Mouse (Mus musculus): ENCODE data around the gene 2010003K11Rik.

Gene 2010003K11Rik

DNA sequence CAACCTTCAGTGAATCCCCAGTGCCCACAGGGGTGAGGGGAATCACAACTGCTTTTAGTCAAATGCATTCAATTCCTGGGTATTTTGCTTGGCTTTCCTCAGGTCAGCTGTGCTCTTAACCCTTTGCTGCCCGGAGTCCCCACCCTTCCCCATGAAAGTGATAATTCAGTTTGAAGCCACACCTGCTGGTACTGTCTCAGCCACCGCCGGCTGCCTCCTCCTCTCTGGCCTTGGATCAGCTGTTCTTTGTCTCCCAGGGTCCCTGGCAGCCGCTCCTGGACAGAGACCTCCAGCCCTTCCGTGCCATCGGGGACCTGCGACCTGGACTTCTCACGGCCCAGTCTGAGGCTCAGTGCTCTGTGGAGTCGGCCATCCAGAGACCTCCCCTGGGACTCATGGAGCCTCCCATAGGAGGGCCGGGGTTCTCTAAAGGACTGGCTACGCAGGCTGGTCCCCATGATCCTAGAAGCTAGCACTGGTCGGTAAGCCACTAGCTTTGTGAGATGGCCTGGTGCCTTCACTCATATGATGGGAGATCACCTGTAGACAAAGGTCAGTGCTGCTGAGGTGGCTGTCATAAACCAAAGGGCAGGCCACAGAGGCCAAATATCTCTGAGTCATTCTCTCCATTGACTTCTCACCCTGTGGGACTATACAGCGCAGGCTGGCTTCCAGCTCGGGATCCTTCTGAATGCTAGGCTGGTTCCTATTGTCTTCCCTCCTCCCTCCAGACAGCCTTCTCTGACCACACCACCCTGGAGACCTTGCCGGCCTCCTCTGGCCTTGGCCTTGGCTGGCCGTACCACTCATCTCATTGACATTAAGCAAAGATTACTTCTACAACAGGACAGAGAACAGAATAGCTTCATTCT, at the start of gene 2010003K11Rik:
TSS of gene 2010003K11Rik (minus strand) at position 522 of the 872 bp plus-strand sequence.
- DNase-seq, result no peak

- DNase-seq, result no peak
Measured at GRCm38 (mm10) chr19:4547801-4548200, 49.4 kb upstream of the 2010003K11Rik start.

DNA sequence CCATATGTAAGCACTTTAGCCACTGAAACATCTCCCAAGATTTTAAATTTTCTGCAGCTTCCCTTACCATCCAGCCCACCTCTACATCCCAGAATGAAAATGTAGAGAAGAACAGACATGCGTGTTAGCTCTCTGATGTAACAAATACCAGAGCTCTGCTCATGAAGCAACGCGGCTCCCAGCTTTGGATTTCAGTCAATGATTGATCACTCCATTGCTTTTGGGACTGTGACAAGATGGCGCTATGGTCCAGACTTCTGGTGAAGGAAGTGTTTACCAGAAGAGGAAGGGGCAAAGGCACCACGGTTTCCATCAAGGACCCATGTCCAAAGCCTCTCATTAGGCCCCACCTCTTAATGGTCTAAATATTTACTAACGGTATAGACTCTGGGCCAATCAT, 47.5 kb upstream of the 2010003K11Rik start:
- no peak for DNase-seq

- DNase-seq, result no peak
Measured at GRCm38 (mm10) chr19:4545091-4545490, 46.7 kb upstream of the 2010003K11Rik start.

DNA sequence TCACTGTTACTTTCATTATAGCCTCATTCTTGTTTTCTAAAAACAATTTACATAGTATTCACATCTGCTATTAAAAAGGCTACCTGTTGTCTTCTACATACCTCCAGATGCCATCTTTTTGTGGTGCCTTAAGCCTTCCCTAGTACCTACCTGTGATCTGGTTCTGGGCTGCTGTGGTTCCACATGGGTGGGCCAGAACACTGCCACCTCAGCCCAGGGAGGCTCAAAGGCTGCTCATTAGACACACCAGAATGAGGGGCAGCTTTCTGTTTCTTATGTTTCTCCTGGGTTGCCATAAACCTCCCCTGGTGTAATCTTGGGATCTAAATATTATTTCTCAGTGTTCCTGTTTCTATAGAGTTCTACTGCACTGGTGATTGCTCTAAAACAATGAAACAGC, 43.7 kb upstream of the 2010003K11Rik start:
- DNase-seq, result no peak

DNA sequence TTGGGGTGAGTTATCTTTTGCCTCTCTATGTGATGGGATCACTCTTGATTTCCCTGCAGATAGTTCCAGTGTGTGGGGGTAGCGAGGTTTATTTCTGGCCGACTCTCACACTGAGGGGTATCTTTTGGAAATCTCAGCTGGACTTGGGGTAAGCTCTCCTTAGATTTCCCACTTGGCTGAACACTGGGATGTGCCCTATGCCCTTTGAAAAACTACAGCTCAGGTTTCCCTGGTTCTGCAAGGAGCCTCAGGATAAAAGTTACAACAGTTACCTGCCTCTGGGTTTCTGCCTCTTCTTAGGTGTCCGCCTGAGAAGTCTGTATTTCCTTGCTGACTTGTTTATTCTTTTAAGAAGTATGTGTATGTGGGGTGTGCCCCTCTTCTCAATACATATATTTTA, 42.6 kb upstream of the 2010003K11Rik start:
- DNase-seq, result no peak

- DNase-seq, result no peak
Measured at GRCm38 (mm10) chr19:4540263-4540662, 41.9 kb upstream of the 2010003K11Rik start.

GRCm38 (mm10) chr19:4536606-4537005, 38.2 kb upstream of the 2010003K11Rik start:
- DNase-seq, result no peak

- no peak for DNase-seq
Measured at GRCm38 (mm10) chr19:4535922-4536321, 37.5 kb upstream of the 2010003K11Rik start.

DNA sequence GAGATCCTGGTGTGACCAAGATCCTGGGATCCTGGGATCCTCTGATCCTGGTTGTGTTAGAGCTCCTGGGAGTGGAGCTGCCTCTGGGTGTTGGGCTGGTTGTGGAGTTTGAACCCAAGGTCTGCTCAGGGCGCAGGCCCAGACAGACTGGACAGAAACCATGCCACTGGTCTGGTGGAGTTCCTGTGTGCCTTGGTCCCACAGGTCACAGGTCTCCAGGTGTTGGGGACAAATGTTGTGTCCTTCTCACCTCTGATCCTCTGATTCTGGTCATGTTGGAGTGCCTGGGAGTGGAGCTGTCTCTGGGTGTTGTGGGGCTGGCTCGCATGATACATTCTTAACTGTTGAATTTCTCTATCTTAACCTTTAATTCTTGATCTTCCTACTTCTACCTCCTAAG, 36.3 kb upstream of the 2010003K11Rik start:
- no peak for DNase-seq

DNA sequence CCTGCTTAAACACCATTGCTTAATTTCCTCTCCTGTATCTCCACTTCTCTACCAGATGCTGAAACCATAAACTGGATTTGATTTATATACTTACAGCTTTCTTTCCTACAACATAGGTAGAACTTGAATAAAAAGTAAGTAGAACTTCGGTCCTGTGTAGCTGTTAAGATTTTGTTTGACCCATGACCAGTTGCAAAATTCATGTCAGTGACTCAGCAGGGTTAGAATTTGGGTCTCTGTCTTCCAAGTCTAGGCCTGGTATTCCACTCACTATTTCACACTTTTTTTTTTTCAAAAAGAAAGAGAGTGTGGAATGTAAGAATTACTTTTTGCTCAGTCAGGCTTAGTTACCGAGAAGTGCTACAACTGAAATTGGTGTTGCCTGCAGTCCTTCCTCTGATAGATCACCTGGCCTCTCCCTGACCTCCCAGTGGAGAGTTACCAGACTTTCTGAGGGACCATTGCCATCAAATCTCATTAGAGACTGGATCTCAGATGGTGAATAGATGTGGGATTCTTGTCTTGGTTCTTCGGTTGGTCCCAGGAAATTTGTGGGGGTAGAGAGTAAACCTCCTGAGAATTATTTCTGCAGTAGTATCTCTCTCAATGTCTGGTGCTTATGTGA, 23.2 kb upstream of the 2010003K11Rik start:
- DNase-seq, result no peak

- no peak for DNase-seq
Measured at GRCm38 (mm10) chr19:4517483-4517882, 19.1 kb upstream of the 2010003K11Rik start.

DNA sequence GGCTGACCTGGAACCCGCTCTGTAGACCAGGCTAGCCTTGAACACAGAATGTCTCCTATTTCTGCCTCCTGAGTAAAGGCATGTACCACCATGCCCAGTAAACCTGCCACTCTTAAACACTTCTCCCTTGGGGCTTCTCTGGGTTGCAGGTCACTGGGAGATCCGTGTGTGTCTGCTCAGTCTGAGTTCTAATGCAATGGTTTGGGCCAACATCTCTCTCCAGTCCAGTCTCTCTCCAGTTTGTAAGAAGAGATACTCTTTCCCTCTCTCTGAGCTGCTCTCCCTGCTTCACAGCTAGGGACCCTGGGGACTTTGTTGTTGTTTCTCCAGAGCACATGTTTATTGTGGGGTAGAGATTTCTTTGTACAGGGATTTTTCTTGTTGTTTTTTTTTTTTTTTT, 17.9 kb upstream of the 2010003K11Rik start:
- DNase-seq, result no peak

DNA sequence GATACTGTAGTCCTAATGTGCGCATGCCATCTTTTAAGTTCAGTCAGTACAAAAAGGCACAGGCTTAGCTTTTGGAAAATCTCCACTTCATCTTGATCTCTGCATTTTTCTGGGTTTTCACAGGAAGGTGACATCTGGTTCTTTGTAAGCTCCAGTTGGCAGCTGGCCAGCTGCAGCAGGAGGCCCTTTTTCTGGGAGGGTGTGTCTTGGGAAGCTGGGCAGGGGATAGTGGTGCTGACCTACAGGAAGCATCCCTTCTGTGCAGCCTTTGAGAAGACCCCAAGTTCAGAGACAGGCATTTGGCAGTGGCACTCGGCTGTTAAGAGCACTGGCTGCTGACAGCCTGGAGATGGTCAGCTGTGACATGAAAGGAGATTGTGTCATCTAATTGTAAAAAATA, 17.4 kb upstream of the 2010003K11Rik start:
- DNase-seq, result no peak

GRCm38 (mm10) chr19:4513236-4513858, 15.0 kb upstream of the 2010003K11Rik start:
- DNase-seq, result no peak

DNA sequence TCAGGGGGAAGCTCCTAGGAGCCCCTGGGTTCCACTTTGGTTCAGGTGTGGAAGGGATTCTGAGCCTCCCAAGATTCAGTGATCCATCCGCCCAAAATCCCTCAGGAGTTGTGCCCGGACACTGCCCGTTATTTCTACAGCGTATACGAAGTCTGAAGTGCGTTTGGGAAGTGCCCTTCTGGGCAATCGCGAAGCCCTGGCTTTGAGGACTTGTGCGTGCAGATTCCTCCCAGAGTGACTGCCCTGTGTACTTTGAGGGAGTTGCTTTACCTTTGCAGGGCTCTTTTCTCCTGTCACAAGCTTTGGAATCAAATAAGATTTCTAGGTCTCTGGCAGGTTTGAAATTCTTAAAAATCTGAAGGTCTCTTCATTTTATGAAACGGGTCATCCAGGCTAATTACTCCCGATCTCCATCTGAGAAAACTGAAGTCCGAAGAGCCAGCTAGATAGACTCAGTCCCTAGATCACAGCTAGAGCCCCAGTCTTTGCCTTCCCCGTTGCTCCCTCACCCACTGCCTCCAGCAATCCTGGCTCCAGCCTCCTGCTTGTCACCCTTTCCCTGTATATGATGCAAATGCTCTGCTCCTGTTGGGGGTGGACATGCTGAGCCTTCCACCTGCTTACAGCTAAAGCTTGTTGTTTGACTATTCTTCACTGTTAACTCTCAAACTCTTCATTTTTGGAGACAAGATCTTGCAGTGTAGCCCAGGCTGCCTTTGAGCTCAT, 12.9 kb upstream of the 2010003K11Rik start:
- DNase-seq, result no peak

DNA sequence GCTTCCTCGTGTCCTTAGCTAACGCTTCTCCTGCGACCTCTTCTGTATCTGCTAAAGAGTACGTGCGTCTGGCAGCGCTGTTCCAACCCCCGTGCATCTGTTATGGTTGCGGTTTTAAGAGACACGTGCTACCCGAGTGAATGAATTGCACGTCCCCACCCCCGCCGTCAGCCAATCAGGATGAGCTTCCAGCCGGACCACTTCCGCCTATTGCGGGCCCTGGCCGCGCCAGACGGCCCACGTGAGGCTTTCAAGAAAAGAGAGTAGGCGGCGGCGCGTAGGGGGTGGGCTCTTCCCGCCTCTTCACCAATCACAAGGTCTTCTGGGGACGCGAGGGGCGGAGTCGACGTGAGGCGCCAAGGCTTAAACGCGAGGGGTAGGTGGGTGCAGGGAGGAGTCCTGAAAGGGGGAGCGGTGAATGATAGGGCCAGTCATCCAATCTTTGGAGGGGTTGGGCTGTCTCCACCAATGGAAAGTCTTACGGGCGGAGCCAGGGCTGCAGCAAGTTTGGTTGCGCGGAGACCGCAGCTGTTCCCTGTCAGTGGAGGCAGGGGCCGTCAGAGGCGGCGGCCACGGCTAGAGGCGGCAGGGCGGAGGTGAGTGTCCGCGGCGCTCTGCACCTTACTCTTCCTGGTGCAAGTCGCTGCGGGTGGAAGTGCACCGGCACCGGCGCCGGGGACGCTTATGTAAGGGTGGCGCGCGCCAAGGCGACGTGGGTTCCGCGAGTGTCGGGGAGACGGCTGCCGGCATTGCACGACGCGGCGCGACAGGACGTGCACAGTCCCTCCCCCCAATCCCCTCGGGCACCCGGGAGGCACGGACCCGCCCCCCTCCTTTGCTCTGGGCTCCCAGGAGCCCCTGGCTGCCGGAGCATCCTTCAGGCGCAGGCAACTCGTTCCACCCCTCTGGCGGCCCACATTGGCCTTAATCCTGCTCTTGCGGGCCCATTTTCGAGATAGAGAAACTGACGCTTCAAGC, 11.9 kb upstream of the 2010003K11Rik start, which contains the start of gene Pcx:
TSS of gene Pcx (plus strand) at position 487 of the 978 bp plus-strand sequence.
- peak; percentile 100 for DNase-seq

DNA sequence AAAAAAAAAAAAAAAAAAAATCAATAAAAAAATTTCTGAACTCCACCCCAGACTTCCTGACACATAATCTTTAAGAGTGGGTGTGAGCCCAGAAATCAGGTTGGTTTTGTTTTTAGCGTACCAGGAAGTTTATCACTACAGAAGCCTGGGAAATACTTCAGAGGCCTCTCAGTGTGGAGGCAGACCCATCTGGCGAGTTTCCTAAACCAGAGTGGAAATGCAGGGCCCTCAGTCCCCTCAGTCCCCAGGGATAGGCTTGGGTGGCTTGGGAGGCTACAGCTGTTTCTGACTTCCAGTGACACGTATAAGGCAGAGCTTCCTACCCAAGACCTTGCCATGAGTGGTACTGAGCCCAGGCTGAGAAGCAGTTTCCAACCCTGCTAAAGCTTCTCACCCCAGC, 9.4 kb upstream of the 2010003K11Rik start:
- DNase-seq, result no peak

DNA sequence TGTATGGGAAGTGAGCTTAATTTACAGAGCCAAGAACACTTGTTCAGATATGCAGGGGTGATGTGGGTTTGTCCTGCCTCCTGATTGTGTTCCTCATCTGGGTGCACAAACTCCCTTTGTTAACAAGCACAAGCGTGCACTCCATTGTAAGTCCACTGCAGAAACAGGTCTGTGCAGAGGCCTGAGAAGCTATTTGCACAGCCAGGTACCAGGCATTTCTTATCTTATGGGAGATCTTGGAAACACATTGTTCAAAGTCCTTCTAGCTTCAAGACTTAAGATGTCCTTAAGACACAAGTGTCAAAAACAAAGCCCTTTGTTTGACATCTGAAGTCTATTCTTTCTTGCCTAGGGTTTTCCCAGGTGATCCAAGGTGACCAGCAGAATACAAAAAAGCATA, 6.4 kb upstream of the 2010003K11Rik start:
- DNase-seq, result no peak

- DNase-seq, result no peak
Measured at GRCm38 (mm10) chr19:4502701-4503100, 4.3 kb upstream of the 2010003K11Rik start.

DNA sequence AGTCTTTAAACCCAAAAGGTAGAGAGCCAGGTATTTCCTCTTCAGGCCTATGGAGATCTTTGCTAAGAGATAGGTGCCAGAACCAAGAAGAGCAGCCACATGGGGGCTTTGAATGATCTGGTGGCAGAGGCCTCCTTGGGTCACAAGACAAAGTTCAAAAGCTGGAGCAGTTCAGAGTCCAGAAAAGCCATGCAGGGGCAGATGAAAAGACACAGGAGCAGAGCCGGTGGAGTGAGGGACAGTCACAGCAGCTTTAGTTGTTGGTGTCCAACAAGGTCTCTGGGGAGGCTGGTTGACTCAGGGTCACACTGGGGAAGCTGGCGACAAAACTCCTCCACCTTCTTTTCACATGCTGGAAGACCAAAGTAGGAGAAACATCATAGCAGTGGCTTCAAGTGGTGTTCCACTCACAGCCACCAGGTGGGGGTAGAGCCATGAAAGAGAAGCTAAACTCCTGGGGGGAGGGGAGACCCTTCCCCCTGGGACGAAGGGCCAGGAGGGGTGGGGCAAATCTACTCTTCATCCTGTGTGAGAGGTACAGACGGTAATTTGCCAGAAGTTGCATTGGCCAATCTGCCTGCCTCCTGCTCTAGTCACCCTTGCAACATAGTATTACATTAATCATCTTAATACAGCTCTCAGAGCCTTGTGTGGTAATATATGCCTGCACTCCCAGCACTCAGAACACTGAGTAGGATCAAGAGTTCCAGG, 965 bp downstream of the 2010003K11Rik start:
- peak; percentile 51 for DNase-seq
